Mouse (Mus musculus): ENCODE measurements around the gene Pitx2. TPM values are rescaled to one million over a fixed set of nuclear protein-coding genes. Genes with fewer than 3 reads are reported as not detected.

Pitx2 gene
- polyA plus RNA-seq, 1 experiment, result 23.8 TPM

DNA sequence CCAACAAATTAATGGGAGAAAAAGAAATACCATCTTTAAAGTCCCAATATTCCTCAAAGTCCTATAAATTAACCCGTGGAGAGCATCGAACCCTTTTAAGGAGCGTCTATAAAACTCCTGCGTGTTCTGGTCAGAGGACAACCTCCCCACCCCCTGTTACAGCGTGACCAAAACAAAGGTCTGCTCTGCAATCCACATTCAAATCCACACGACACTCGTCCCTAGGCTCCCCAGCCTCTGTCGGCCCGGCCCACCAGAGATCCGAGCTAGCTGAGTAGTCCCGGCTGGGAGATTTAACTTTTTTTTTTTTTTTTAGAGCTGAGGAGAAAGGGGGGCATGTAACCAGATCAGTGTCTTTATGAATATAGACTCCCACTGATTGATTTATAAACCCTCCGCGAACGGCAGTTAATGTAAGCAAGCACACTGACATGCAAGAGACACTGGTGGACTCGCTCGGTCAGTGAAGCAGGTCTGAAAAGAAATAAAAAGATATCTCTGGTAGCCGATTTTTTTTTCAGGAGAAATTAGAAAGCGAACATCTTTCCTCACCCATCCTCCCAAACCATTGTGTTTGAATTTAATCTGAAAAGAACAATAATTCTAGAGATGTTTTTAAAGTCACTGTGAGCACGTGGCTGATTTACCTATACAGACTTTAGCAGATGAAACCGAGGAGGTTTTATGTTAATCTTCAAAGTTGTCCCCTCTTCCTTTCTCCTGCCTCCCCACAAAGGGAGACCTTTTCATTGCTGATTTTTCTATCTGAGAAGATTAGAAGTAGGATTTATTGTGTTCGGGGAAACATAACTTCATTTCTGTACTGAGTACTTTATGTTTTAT, 23.0 kb downstream of the Pitx2 start:
- Histone ChIP-seq H3K4me1 (ENCODE audit: control insufficient read depth, insufficient read depth, insufficient read length, low read length) (peaks cover 1% of the 10 kb centered on the region; the same call in 1 of the 2 replicates), H3K27ac (ENCODE audit: insufficient read depth, low read depth, low read length) (peak overlapping the region; percentile 32; the same call in 1 of the 2 replicates), H3K27me3 (ENCODE audit: control insufficient read depth, insufficient read depth, low read length) (no peaks in the 10 kb centered on the region; the same call in none of the 2 replicates), H3K4me3 (ENCODE audit: low read depth, low read length) (peak overlapping the region; percentile 54), H3K36me3 (ENCODE audit: control insufficient read depth, insufficient read depth, low read length) (no peaks in the 10 kb centered on the region)
- 5% methylated on average over 21 of the region's 21 CpGs for WGBS
- no peak for TF ChIP-seq CTCF (IDR thresholded peaks at IDR 0.05; ENCODE audit: extremely low read depth, insufficient read length, insufficient replicate concordance, low read depth, low read length)
- TF ChIP-seq POLR2A (IDR thresholded peaks at IDR 0.05; ENCODE audit: low read depth, low read length), result no peak

- Histone ChIP-seq H3K27ac (ENCODE audit: insufficient read depth, low read depth, low read length) (no peak overlapping the region), H3K4me1 (ENCODE audit: control insufficient read depth, insufficient read depth, insufficient read length, low read length) (peaks cover 1% of the 10 kb centered on the region; the same call in 1 of the 2 replicates), H3K27me3 (ENCODE audit: control insufficient read depth, insufficient read depth, low read length) (no peaks in the 10 kb centered on the region; the same call in none of the 2 replicates), H3K4me3 (ENCODE audit: low read depth, low read length) (no peak overlapping the region), H3K36me3 (ENCODE audit: control insufficient read depth, insufficient read depth, low read length) (no peaks in the 10 kb centered on the region)
- TF ChIP-seq CTCF (IDR thresholded peaks at IDR 0.05; ENCODE audit: extremely low read depth, insufficient read length, insufficient replicate concordance, low read depth, low read length), result no peak
- no peak for TF ChIP-seq POLR2A (IDR thresholded peaks at IDR 0.05; ENCODE audit: low read depth, low read length)
- 4% methylated on average over 6 of the region's 6 CpGs for WGBS
Observed at GRCm38 (mm10) chr3:129223401-129223800, 23.7 kb downstream of the Pitx2 start.

GRCm38 (mm10) chr3:129223964-129224805, 24.5 kb downstream of the Pitx2 start:
- Histone ChIP-seq H3K27me3 (ENCODE audit: control insufficient read depth, insufficient read depth, low read length) (no peaks in the 10 kb centered on the region; the same call in none of the 2 replicates), H3K36me3 (ENCODE audit: control insufficient read depth, insufficient read depth, low read length) (no peaks in the 10 kb centered on the region), H3K27ac (ENCODE audit: insufficient read depth, low read depth, low read length) (peak overlapping the region; percentile 93), H3K4me1 (ENCODE audit: control insufficient read depth, insufficient read depth, insufficient read length, low read length) (peaks cover 1% of the 10 kb centered on the region; the same call in 1 of the 2 replicates), H3K4me3 (ENCODE audit: low read depth, low read length) (peak overlapping the region; percentile 81)
- TF ChIP-seq POLR2A (IDR thresholded peaks at IDR 0.05; ENCODE audit: low read depth, low read length) (peak; percentile 28; the same call in 1 of the 2 replicates), CTCF (IDR thresholded peaks at IDR 0.05; ENCODE audit: extremely low read depth, insufficient read length, insufficient replicate concordance, low read depth, low read length) (no peak)
- whole genome bisulfite sequencing, result 2% methylated on average over 26 of the region's 26 CpGs

GRCm38 (mm10) chr3:129224806-129225576, 25.3 kb downstream of the Pitx2 start:
- peak; percentile 76; the same call in 1 of the 2 replicates for TF ChIP-seq POLR2A (IDR thresholded peaks at IDR 0.05; ENCODE audit: low read depth, low read length)
- no peak for TF ChIP-seq CTCF (IDR thresholded peaks at IDR 0.05; ENCODE audit: extremely low read depth, insufficient read length, insufficient replicate concordance, low read depth, low read length)
- Histone ChIP-seq H3K4me1 (ENCODE audit: control insufficient read depth, insufficient read depth, insufficient read length, low read length) (peaks cover 1% of the 10 kb centered on the region; the same call in 1 of the 2 replicates), H3K27me3 (ENCODE audit: control insufficient read depth, insufficient read depth, low read length) (no peaks in the 10 kb centered on the region; the same call in none of the 2 replicates), H3K4me3 (ENCODE audit: low read depth, low read length) (peak overlapping the region; percentile 81), H3K36me3 (ENCODE audit: control insufficient read depth, insufficient read depth, low read length) (no peaks in the 10 kb centered on the region), H3K27ac (ENCODE audit: insufficient read depth, low read depth, low read length) (peak overlapping the region; percentile 93)
- 2% methylated on average over 40 of the region's 40 CpGs for WGBS

DNA sequence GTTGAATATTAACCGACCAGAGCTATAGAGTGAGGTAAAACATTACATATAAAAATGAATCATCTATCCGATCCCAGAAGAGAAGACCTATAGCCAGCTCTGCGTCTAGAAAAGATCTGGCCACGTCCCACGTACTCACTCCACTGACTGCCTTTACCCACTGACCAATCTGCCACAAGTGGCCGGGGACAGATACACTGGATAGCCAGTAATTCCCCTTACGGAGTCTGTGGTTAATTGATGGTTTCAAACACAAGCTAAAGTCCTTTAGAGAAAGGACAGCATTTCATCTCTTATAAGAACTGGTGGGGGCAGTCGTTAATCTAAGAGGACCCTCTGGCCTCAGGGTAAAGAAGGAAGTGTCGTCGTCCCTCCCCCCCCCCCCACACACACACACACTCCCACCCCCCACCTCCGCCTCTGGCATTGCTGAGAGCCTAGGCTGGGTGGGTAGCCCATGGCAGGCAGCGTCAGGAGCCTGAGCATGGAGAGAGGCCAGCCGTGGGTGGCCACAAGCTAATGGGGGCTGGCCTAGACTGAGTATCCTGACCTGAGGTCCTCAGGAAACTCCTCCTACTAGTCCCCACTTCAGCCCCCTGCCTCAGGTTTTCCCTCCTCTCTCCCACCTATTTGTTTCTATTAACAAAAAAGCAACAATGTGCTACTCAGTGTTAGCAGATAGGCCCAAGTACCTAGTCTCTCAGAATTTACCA, 26.1 kb downstream of the Pitx2 start:
- Histone ChIP-seq H3K36me3 (ENCODE audit: control insufficient read depth, insufficient read depth, low read length) (no peaks in the 10 kb centered on the region), H3K27me3 (ENCODE audit: control insufficient read depth, insufficient read depth, low read length) (no peaks in the 10 kb centered on the region; the same call in none of the 2 replicates), H3K4me3 (ENCODE audit: low read depth, low read length) (peak overlapping the region; percentile 81), H3K4me1 (ENCODE audit: control insufficient read depth, insufficient read depth, insufficient read length, low read length) (peaks cover 1% of the 10 kb centered on the region; the same call in 1 of the 2 replicates), H3K27ac (ENCODE audit: insufficient read depth, low read depth, low read length) (no peak overlapping the region)
- 9% methylated on average over 12 of the region's 13 CpGs for WGBS
- TF ChIP-seq CTCF (IDR thresholded peaks at IDR 0.05; ENCODE audit: extremely low read depth, insufficient read length, insufficient replicate concordance, low read depth, low read length) (no peak), POLR2A (IDR thresholded peaks at IDR 0.05; ENCODE audit: low read depth, low read length) (no peak)

GRCm38 (mm10) chr3:129226681-129227080, 27.0 kb downstream of the Pitx2 start:
- H3K27me3 ChIP-seq (ENCODE audit: control insufficient read depth, insufficient read depth, low read length), result no peaks in the 10 kb centered on the region; the same call in none of the 2 replicates
- no peaks in the 10 kb centered on the region for H3K36me3 ChIP-seq (ENCODE audit: control insufficient read depth, insufficient read depth, low read length)
- H3K4me3 ChIP-seq (ENCODE audit: low read depth, low read length), result no peak overlapping the region
- H3K4me1 ChIP-seq (ENCODE audit: control insufficient read depth, insufficient read depth, insufficient read length, low read length), result peaks cover 1% of the 10 kb centered on the region; the same call in 1 of the 2 replicates
- no peak overlapping the region for H3K27ac ChIP-seq (ENCODE audit: insufficient read depth, low read depth, low read length)
- TF ChIP-seq CTCF (IDR thresholded peaks at IDR 0.05; ENCODE audit: extremely low read depth, insufficient read length, insufficient replicate concordance, low read depth, low read length) (no peak), POLR2A (IDR thresholded peaks at IDR 0.05; ENCODE audit: low read depth, low read length) (no peak)
- 53% methylated on average over 6 of the region's 6 CpGs for WGBS

Measured in small intestine, adult 2 months (tissue).